Mouse (Mus musculus) CH12.LX (cell line): ENCODE results near the gene Uap1l1. TPM values are rescaled to one million over a fixed set of nuclear protein-coding genes. Genes with fewer than 3 reads are reported as not detected.
"Not testable (repeated sequence)": the region's sequence is repeated elsewhere in the genome, so short reads cannot be mapped to it uniquely, and the experiment has no call there.

Experiments
- DNase-seq: peaks from one replicate; pipeline ENCODE4 v3.0.0-alpha.2; 2013; ENCODE audit errors: extremely low read depth
- H3K27ac ChIP-seq: 2 replicates; pipeline ENCODE4 v1.5.1; 2012; ENCODE audit warnings: low read depth, mild to moderate bottlenecking, control low read depth, moderate library complexity; ENCODE audit not compliant: insufficient read depth
- H3K27me3 ChIP-seq: replicated peaks from 2 replicates; pipeline ENCODE3; 2012; ENCODE audit warnings: inconsistent platforms
- H3K36me3 ChIP-seq, 2 experiments: replicated peaks in 1 of 2; 2 replicates each; pipeline versions ENCODE3 to v1.6.1; 2012; ENCODE audit warnings: inconsistent platforms in 1 of 2, low read length in 1 of 2, mild to moderate bottlenecking in 1 of 2, mixed read lengths in 1 of 2, moderate library complexity in 1 of 2; ENCODE audit not compliant: control insufficient read depth in 1 of 2, insufficient read depth in 1 of 2
- H3K4me1 ChIP-seq, 2 experiments: 2 replicates each; pipeline ENCODE4 v1.6.1; 2012; ENCODE audit warnings: inconsistent platforms in 1 of 2, moderate library complexity in 1 of 2; ENCODE audit not compliant: insufficient read depth in 2 of 2, control insufficient read depth in 1 of 2
- H3K4me2 ChIP-seq: 2 replicates; pipeline ENCODE4 v1.6.1; 2012; ENCODE audit warnings: low read depth, mild to moderate bottlenecking, control low read depth; ENCODE audit not compliant: poor library complexity, insufficient read depth, severe bottlenecking
- H3K4me3 ChIP-seq, 3 experiments: fragments of 150-350 bp in 1 of 3; sonication (generic) in 1 of 3; replicated peaks in 1 of 3; 2 replicates each; pipeline versions ENCODE3 to v1.5.1; 2011 to 2012; ENCODE audit warnings: low read depth in 2 of 3, low read length in 2 of 3, mild to moderate bottlenecking in 2 of 3, moderate library complexity in 2 of 3, control low read depth in 1 of 3, improper control_type of control experiment in 1 of 3, inconsistent platforms in 1 of 3, mixed read lengths in 1 of 3; ENCODE audit not compliant: poor library complexity in 1 of 3
- H3K79me2 ChIP-seq: replicated peaks from 2 replicates; pipeline ENCODE4 v1.6.1; 2012; ENCODE audit warnings: mild to moderate bottlenecking, moderate library complexity; ENCODE audit not compliant: control insufficient read depth, poor library complexity, insufficient read depth, severe bottlenecking; ENCODE audit errors: extremely low read depth
- H3K9ac ChIP-seq: 2 replicates; pipeline ENCODE4 v1.6.1; 2012; ENCODE audit warnings: low read depth, mild to moderate bottlenecking, control low read depth, moderate library complexity; ENCODE audit not compliant: insufficient read depth
- H3K9me3 ChIP-seq: replicated peaks from 2 replicates; pipeline ENCODE3; 2012; ENCODE audit warnings: low read length, inconsistent platforms, mixed read lengths
- BHLHE40 ChIP-seq: IDR thresholded peaks from 2 replicates; pipeline ENCODE4 v1.6.1; 2011; ENCODE audit warnings: mild to moderate bottlenecking, low read depth, low read length, improper control_type of control experiment
- CHD1 ChIP-seq: IDR thresholded peaks from 2 replicates; pipeline ENCODE4 v1.6.1; 2012; ENCODE audit warnings: low read depth, low read length, improper control_type of control experiment, inconsistent platforms
- CHD2 ChIP-seq: IDR thresholded peaks from 2 replicates; pipeline ENCODE4 v1.6.1; 2011; ENCODE audit warnings: low read length, improper control_type of control experiment
- CTCF ChIP-seq, 2 experiments: IDR thresholded peaks in 1 of 2; conservative IDR thresholded peaks in 1 of 2; 2 replicates each; pipeline ENCODE4 v1.5.1; 2011 to 2012; ENCODE audit warnings: low read depth in 2 of 2, low read length in 2 of 2, improper control_type of control experiment in 1 of 2, inconsistent platforms in 1 of 2, mild to moderate bottlenecking in 1 of 2, moderate library complexity in 1 of 2
- E2F4 ChIP-seq: IDR thresholded peaks from 2 replicates; pipeline ENCODE4 v1.6.1; 2011; ENCODE audit warnings: low read depth, low read length, improper control_type of control experiment; ENCODE audit not compliant: insufficient replicate concordance
- EP300 ChIP-seq: IDR thresholded peaks from 2 replicates; pipeline ENCODE4 v1.6.1; 2011; ENCODE audit warnings: low read length, improper control_type of control experiment
- ETS1 ChIP-seq: conservative IDR thresholded peaks from 2 replicates; pipeline ENCODE4 v1.6.1; 2012; ENCODE audit warnings: low read depth, mild to moderate bottlenecking, inconsistent platforms, low read length, improper control_type of control experiment, moderate library complexity
- MAZ ChIP-seq: IDR thresholded peaks from 2 replicates; pipeline ENCODE4 v1.6.1; 2012; ENCODE audit warnings: low read depth, mild to moderate bottlenecking, inconsistent platforms, low read length, improper control_type of control experiment, moderate library complexity
- MEF2A ChIP-seq: IDR thresholded peaks from 2 replicates; pipeline ENCODE4 v1.6.1; 2014; ENCODE audit warnings: low read depth, mild to moderate bottlenecking, inconsistent platforms, low read length, improper control_type of control experiment, borderline replicate concordance
- MXI1 ChIP-seq: IDR thresholded peaks from 2 replicates; pipeline ENCODE4 v1.6.1; 2011; ENCODE audit warnings: mild to moderate bottlenecking, low read depth, low read length, improper control_type of control experiment
- NELFE ChIP-seq: IDR thresholded peaks from 2 replicates; pipeline ENCODE4 v1.6.1; 2011; ENCODE audit warnings: low read depth, low read length, improper control_type of control experiment
- POLR2A ChIP-seq: IDR thresholded peaks from 2 replicates; pipeline ENCODE4 v1.6.1; 2011; ENCODE audit warnings: low read depth, mild to moderate bottlenecking, improper control_type of control experiment, low read length
- RAD21 ChIP-seq: IDR thresholded peaks from 2 replicates; pipeline ENCODE4 v1.6.1; 2011; ENCODE audit warnings: low read depth, mild to moderate bottlenecking, low read length, improper control_type of control experiment, moderate library complexity
- SIN3A ChIP-seq: IDR thresholded peaks from 2 replicates; pipeline ENCODE4 v1.6.1; 2012; ENCODE audit warnings: low read length, improper control_type of control experiment, inconsistent platforms
- TBP ChIP-seq: conservative IDR thresholded peaks from 2 replicates; pipeline ENCODE4 v1.6.1; 2011; ENCODE audit warnings: low read depth, low read length, improper control_type of control experiment
- TCF12 ChIP-seq: IDR thresholded peaks from 2 replicates; pipeline ENCODE4 v1.6.1; 2014; ENCODE audit warnings: low read depth, mild to moderate bottlenecking, inconsistent platforms, low read length, improper control_type of control experiment
- UBTF ChIP-seq: IDR thresholded peaks from 2 replicates; pipeline ENCODE4 v1.6.1; 2012; ENCODE audit warnings: low read depth, mild to moderate bottlenecking, inconsistent platforms, low read length, improper control_type of control experiment, moderate library complexity
- USF1 ChIP-seq: IDR thresholded peaks from 2 replicates; pipeline ENCODE4 v1.6.1; 2014; ENCODE audit warnings: low read depth, mild to moderate bottlenecking, inconsistent platforms, low read length, improper control_type of control experiment
- dilution Hi-C: fragments of 300-500 bp; cut with MboI; formaldehyde crosslinking; loops from 2 replicates; pipeline ENCODE4 v1.14.3; 2020; ENCODE audit warnings: low sequenced_read_pairs; ENCODE audit not compliant: extremely low pct_unique_long_range_greater_than_20kb, extremely low pct_ligation_motif_present
- in situ Hi-C: fragments of 300-500 bp; cut with MboI; formaldehyde crosslinking; loops from 3 replicates; pipeline ENCODE4 v1.14.3; 2019; ENCODE audit warnings: low sequenced_read_pairs, low pct_ligation_motif_present, low pct_unique_long_range_greater_than_20kb, mixed read lengths
- polyA plus RNA-seq: library from polyadenylated mRNA; unstranded; fragments of >175 nt; gene quantifications from 2 replicates; pipeline ENCODE4 v1.2.1, GENCODE M21; 2012; ENCODE audit warnings: low read depth; ENCODE audit not compliant: insufficient read length
- total RNA-seq, 2 experiments: library from RNA; depleted of rRNA; stranded (reverse); fragments of 300-350 nt in 1 of 2; fragments of >200 nt in 1 of 2; gene quantifications; 2 replicates each; pipeline ENCODE4 v1.2.3; 2012 to 2014

Gene Uap1l1
- total RNA-seq (2012; rRNA removed) = 14.5 and 16.2 TPM in 2 replicates
- 3.3 and 4.3 TPM in 2 replicates for total RNA-seq (2014; rRNA removed)
- 27.6 and 30.8 TPM in 2 replicates for polyA plus RNA-seq

- Histone ChIP-seq H3K4me1 (peaks cover 7 to 12% of the 10 kb centered on the region in 2 experiments; a peak in 3 of 4 replicates), H3K4me2 (peak within 1 kb of the TSS; percentile 88), H3K9me3 (no peaks in the 10 kb centered on the region), H3K4me3 (peak within 1 kb of the TSS; percentile 60 to 80 (median 69)), H3K79me2 (no peaks in the 10 kb centered on the region), H3K27ac (peak within 1 kb of the TSS; percentile 27; the same call in 1 of the 2 replicates), H3K9ac (peak within 1 kb of the TSS; percentile 71), H3K27me3 (peaks cover 27% of the 10 kb centered on the region), H3K36me3 (peaks cover 20 to 42% of the 10 kb centered on the region in 2 experiments)
- no peak for TF ChIP-seq TBP
- 0 out of 2 replicates have a peak, but pooled peaks have one; percentile 13 for TF ChIP-seq MAZ
- TF ChIP-seq CHD1 = no peak
- TF ChIP-seq BHLHE40 = peak; percentile 98
- TF ChIP-seq NELFE = peak; percentile 40
- peak; percentile 38; the same call in 1 of the 2 replicates for TF ChIP-seq UBTF
- peak; percentile 41; the same call in 1 of the 2 replicates for TF ChIP-seq SIN3A
- TF ChIP-seq ETS1 = peak; percentile 47; the same call in 1 of the 2 replicates
- peak; percentile 73; the same call in 1 of the 2 replicates for TF ChIP-seq TCF12
- TF ChIP-seq MXI1 = peak; percentile 61
- TF ChIP-seq CHD2 = 0 out of 2 replicates have a peak, but pooled peaks have one; percentile 40
- no peak for TF ChIP-seq MEF2A
- peak; percentile 51 for TF ChIP-seq USF1
- no peak for TF ChIP-seq E2F4
- TF ChIP-seq POLR2A = peak; percentile 74
- TF ChIP-seq CTCF (conservative IDR thresholded peaks at IDR 0.05 in 1 of 2, IDR thresholded peaks at IDR 0.05 in 1 of 2; ENCODE audit: low read depth in 2 of 2, low read length in 2 of 2) = no peak
- TF ChIP-seq EP300 = no peak
- dilution Hi-C loops = no loop called here
- in situ Hi-C loops = loop anchor here (5.0 kb wide), 1 partner anchor 37 kb away; no protein-coding TSS in a partner anchor
- peak; percentile 75 for DNase-seq
These were observed at the start of gene Uap1l1 for GRCm38 (mm10) chr2:25365091-25365761. Gene Uap1l1, minus strand, starts transcription at chr2:25365682.

GRCm38 (mm10) chr2:25413436-25413835, 48.0 kb upstream of the Uap1l1 start:
- H3K36me3 ChIP-seq, DNase-seq, H3K4me3 ChIP-seq, H3K27ac ChIP-seq, H3K4me2 ChIP-seq, H3K79me2 ChIP-seq, dilution Hi-C loops, in situ Hi-C loops, H3K9ac ChIP-seq, H3K9me3 ChIP-seq, H3K4me1 ChIP-seq: not testable (repeated sequence)
- peaks cover 66% of the 10 kb centered on the region for H3K27me3 ChIP-seq
- TF ChIP-seq RAD21 = peak; percentile 26
- peak in 1 of 2 experiments; percentile 52; a peak in 2 of 4 replicates for TF ChIP-seq CTCF (conservative IDR thresholded peaks at IDR 0.05 in 1 of 2, IDR thresholded peaks at IDR 0.05 in 1 of 2; ENCODE audit: low read depth in 2 of 2, low read length in 2 of 2)
